Mouse (Mus musculus) cerebellum, adult 9-11 months (tissue): ENCODE measurements around the gene Lhx2.

ENCODE experiments used
- DNase-seq: peaks from one replicate; pipeline ENCODE4 v3.0.0; 2022

The Lhx2 gene

DNA sequence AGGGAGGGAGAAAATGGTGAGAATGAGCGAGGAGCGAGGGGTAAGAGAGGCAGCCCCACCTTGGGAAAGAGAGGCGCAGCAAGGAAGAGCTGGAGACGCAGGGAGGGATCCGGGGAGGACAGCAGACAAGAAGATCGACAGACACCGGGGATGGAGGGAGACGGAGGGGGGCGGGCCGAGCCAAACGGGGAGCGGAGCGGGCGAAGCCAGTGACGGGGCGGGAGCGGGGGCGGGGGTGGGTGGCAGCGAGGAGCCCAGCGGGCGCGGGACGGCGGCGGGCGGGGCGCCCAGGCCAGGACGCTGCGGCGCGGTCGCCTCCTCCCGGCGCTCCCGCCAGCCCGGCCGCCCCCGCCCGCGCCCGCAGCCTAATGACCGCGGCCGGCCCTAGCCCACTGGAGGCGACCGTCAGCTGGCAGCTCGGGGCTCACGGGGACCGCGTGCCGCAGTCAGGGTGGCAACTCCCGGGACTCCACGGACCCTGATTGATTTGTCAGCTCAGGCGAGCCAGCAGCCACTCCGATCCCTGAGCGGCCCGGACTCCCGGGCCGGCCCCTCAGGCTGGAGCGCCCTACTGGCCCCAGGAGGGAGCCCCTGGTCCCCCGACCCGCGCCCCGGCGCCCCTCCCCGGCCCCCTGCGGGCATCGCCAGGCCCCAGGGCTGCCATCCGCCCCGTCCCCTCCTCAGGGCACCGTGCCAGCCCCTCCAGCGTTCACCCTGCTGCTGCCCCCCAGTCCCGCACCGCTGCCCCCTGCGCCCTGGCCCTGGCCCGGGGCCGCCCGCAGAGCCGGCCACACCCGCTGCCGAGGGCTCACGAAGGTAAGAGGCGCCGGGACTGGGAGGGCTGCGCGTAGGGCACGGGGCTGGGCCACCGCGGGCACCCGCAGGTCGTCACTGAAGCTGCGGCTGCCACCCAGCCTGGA is at the start of gene Lhx2:
Gene Lhx2, plus strand, starts transcription at position 292 of the 920 bp plus-strand sequence.
- no peak for DNase-seq

DNA sequence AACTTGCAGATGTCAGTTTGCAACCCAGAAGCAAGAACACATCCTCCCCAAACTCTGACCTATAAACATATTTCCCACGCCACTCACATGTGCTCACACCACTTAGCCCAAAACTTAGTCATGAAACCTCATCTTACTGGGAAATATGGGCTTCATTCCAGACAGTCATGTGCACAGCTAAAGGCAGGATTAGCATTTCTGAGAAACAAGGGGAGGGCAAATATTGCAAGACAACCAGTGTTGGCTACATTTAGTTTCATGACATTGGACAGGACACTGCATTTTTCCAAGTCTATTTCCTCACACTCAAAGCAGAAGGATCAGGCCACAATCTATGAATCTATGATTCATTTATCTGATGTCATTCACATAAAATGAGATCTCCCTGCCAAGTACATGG is 47.6 kb upstream of the Lhx2 start:
- no peak for DNase-seq

DNA sequence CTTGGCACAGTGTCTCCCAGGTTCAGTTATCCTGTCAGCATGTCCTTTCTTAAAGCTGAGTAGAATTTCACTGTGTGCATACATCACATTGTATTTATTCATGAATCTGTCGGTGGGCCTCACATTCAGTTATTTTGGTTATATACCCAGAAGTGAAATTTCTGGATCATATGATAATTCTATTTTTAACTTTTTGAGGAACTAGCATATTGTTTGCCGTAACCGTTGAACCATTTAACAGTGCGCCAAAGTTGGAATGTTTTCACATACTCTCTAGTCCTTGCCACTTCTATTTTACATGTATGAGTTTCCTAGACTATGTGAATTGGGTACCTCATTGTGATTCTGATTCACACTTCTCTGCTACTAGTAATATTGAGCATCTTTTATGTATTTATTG is 43.1 kb upstream of the Lhx2 start:
- no peak for DNase-seq

DNA sequence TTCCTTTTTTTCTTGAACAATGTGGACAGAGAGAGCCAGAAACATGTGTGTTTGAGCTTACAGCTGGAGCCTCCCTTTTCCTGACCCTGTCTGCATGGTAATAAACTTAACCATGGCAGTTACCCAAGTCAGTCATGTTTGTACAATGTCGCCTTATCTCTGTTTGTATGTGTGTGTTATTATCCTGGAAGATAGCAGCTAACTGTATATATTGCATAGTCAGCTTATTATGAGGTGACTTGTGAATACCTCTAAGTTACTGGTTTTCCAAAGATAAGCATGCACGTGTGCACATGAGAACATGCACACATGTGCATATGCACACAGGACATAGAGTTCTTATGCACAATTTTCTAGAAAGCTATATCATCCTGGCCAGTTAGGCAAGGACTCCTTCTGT is 38.1 kb upstream of the Lhx2 start:
- DNase-seq, result no peak

DNA sequence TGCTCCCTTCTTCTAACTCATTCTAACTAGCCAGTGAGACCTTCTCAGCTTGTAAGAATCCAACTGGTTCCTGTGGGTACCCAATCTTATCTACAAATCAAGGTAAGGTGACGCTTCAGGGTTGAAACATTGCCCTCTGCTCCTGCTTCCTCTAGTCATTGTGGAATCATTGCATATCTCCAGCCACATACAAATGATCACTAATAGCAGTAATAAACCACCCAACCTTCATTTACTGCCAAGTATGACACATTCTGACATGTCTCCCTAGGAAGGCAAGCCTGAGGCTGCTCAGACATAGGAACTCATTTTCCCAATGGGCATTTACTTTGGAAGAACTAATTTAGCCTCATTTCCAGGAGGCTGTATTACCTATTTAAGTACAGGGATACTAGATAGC is 33.9 kb upstream of the Lhx2 start:
- DNase-seq, result no peak

DNA sequence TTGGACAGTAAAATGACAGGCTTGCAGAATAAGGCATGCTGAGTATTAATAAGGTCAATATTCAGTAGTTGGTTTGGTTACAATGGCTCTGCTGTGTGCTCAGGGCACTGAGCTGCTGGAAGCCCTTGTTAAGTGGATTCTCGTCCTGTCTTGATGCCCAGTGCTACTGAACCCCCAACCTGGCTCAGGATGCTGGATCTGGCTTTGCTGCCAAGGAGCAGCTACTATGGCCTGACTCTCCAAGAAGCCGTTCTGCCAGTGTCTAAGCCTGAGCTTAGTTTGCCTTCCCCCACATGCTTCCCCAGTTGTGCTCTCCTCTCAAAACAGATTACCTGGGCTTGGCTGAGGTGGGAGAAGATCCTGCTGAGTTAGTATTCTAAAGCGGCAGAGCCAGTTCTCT is 26.2 kb upstream of the Lhx2 start:
- no peak for DNase-seq

DNA sequence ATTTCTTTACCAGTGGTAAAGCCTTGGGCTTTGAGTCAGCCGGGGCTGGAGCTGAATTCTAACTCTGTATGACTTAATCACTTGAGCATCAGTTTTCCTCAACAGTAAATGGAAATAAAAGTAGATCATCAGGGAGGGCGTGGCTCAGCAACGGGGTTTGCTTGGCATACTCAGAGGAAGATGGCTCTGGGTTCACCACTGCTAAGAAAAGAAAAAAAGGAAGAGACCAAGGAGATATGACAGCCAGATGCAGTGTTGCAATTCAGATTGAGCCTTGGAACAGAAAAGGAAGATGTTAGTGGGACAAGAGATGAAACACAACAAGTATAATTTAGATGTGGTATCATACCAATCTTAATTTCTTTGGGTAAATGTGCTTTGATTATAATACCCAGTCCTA is 25.7 kb upstream of the Lhx2 start:
- no peak for DNase-seq

DNA sequence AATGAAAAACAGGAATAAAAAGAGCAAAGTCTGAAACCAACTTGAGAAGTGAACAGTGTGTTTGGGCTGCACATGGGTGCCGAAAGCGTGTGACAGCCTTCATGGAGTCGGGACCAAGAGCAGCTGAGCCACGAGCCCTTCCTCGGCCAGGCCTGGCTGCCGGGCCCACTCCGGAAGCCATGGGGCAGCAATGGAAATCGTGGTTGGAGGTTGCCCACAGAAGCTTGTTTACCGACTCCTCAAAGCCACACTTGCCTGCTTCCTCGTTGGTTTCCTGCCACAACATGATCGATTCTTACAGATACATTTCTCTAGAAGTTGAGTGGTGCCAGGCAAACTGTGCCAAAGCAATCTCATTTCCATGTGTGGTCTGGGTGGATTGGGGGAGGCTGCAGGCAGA is 20.0 kb upstream of the Lhx2 start:
- no peak for DNase-seq

DNA sequence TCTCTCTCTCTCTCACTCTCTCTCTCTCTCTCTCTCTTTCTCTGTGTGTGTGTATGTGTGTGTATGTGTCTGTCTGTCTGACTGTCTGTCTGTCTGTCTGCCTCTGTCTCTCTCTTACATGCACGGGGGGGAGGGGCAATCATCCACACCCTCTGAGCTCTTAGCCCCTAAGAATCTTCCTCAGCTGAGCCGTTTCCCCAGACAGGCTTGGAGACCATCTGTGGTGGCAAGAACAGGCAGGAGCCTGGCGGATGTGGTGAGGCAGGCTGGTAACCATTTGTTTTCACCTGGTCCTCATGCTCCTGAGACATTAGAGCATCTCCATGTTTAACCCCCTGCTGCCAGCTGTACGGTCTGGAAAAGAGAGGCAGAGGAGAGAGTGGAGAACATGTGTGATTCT is 18.2 kb upstream of the Lhx2 start:
- no peak for DNase-seq

DNA sequence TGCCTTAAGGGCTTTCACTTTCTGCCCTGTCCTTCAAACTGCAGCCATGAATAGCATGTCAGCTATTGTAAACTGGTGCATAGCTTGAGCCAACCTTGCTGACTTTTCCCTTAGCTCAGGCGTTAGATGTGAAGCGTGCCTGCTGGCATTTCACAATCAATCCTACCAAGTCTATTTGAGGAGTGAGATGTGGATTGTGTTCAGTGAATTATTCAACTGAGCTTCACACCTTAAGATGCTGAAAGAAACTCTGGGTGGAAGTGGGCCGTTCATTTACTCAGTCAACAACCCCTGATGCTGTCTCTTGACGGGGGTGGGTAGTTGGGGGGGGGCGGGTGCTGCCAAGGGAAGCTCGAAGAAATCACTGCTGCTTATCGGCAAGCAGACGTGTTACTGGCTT is 15.7 kb upstream of the Lhx2 start:
- no peak for DNase-seq

DNA sequence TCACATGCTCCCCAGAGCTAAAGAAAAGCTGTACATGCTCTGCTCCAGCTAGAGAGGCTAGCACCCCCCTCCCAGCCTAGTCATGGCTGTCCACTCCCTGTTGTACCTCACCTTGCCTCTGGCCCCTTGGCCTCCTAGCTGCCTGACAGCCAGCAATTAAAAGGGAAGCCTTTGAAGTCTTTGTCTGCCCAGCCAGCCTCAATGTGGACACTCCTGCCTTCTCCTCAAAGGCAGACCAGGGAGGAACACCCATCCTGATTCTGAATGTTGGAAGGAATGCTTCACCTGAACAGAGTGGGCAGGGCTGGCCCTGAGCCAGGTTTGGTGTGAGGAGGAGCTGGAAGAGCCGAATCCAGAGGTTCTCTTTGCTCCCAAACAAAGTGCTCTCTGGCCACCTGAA is 12.4 kb upstream of the Lhx2 start:
- DNase-seq, result no peak

DNA sequence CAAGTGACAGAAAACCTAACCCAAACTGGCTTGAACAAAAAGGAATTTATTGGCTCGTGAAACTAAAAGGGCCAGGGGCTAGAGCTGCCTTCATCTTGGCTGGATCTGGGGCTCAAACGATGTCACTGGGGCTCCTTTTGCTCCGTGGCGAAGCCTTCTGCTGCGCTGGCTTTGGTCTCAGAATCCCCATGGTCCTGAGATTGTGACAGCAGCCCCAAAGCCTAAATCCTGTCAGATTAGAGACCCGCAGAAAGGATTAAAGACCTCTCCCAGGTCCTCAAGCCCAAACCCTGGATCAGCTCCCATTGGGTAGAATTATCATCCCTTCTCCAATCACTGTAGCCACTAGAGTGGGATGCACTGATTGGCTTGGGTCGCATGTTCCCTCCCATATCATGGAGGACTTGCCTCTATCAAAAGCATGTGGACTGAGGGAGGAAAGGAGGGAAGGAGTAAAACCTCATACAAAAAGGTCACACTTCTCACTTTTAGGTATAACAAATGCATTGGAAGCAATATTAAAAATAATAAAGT is 5.4 kb upstream of the Lhx2 start:
- no peak for DNase-seq

DNA sequence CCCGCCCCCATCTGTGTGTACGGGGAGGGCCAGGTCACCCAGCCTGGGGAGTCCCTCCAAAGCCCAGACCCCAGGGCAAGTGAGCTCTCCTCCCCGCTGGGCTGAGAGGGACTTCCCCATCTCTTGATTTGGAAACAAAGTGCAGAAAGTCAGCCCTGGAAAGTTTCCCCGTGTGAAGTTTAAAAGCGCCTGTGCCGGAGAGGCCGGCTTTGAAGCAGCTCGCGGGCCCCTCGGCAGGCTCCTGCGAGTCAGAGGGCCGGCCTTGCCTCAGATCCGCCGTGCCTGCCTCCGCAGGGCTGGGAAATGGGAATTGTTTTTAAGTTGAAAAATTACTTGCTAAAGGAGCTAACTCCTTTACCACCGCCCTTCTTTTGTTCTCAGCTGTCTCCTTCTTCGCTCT is 2.5 kb upstream of the Lhx2 start:
- DNase-seq, result no peak

DNA sequence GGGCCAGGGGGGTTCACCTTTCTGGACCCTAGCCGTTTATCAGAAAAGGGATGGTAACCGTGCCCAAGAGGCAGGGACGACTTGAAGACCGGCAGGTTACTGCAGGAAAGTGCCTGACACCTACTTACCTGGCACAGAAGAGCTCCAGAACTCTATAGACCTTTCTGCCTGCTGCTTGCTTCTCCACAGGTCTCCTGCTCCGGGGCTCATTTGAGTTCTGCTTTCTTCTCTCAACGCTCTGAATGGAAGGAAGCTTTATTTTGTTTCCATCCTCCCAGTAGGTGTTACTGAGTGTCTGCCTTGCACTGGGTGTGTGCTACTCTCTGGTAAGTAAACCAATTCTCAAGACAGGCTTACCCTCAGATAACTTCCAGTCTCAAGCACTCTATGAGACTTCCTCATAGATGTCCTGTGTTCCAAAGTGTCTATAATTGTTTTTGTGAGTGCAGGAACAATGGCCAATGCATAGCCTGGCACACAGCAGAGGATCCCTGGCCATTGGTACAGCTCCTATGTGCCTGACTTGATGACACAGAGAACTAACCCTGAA is 1.9 kb upstream of the Lhx2 start:
- DNase-seq, result no peak

DNA sequence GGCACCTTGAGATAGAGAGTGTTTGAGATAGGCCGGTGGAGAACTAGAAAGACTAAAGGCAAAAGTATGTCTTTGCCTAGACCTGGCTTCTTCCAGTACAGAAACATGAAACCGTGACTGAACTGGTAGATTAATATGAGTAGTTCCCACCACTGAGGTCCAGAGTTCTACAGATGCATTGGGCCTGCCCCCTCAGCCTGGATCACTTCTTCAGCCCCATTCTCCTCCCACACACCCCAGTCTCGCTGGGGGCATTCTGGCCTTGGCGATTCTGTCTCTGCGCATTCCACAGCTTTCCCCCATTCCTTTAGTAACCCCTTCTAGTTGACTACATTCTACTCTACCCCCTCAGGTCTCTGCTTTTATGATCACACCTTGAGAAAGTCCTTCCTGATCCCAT is 1.4 kb upstream of the Lhx2 start:
- no peak for DNase-seq

DNA sequence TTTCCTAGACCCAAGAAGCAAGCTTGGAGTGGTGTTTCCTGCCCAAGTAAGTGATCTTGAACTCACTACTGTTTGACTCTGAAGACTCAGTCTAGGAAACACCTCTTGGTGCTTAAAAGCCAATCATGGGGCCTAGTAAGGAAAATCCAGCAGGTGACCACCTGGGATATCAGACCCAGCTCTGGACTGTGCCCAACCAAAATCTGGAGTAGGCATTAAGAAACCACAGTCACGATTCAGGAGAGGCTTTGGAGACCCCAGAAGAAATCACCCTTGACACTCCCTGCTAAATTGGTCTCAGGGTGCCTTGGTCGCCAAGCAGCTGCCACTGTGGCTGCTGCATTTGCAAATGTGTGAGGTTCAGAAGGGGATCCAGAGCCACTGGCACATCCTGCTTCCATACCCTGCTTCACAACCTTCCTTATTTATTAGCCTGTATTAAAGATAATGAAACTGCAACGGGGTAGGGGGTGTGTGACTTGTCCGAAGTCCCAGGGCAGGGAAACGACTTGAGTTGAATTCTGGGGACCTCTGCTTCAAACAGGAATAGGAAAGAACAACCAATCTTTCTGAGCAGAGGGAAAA is 641 bp upstream of the Lhx2 start:
- DNase-seq, result no peak

DNA sequence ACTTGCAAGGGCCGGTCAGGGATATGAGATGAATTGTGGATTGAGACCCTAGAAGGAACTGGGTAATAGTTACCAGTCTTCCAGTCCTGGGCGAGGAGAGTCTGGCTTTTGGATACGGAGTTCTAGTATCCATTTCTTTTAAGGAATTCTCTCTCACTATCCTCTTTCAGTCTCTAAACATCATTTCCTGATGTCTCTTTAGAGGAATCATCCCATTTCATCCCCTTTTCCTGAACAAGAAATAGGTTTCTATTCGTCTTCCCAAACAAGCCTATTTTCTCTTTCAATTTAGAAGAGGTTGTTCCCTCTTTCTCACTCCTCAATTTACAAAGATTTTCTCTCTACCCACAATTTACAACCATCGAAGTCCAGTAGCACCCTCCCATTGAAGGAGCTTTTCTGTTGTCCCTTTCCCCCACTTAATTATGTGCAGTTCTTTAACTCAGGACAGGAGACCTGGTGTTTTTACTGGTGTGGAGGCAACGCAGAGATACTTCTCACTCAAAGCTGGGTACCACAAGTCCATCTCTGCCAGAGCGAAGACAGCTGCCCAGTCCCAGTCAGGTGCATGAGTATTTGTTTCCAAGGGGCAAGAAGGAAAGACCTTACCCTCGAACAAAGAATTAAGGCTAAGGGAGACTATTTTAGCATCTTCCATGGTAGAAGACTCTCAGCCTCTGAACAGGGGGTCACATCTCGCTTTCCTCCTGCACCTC is 987 bp downstream of the Lhx2 start:
- DNase-seq, result no peak

DNA sequence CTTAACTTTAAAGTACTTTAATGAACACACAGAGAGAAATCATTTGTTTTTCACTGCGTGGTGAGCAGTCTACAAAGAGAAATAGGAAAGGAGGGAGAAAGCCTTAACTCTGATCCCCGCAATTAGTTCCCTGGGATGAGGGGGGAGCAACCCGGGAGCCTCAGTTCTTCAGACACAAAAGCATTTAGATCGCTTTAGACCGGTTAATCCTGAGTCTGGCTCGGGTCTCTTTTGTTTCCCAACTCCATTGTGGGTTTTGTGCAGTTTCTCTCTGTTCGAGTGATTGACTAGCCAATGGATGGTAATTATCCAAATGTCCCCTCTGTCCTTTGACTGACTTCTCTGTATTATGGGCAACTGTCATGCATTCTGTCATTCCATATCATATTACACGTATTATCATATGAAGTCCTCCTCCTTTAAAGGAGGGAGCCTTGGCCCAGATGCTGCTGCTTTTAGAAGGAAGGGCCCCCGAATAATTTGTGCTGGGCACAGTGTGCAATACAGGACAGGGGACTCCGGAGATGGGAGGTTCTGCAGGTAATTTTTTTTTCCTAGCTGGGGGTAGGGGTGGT is 1.6 kb downstream of the Lhx2 start:
- no peak for DNase-seq

DNA sequence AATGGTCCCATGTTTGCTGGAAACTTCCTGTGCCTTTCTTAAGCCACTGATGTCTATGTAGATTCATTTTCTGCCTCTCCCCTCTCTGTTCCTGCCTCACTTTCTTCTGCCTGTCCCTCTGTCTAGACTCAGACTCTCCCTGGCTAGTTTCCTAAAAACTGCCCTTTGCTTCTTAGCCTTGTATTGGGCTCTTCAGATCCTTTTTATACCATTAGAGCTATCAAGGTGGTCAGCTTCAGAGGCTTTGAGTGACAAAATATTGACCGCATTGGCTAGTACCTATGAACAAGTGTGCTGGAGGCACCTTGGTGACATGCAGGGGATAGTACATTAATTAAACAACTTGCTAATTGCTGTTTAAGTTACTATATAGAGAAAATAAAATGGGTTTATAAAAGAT is 4.5 kb downstream of the Lhx2 start:
- no peak for DNase-seq

DNA sequence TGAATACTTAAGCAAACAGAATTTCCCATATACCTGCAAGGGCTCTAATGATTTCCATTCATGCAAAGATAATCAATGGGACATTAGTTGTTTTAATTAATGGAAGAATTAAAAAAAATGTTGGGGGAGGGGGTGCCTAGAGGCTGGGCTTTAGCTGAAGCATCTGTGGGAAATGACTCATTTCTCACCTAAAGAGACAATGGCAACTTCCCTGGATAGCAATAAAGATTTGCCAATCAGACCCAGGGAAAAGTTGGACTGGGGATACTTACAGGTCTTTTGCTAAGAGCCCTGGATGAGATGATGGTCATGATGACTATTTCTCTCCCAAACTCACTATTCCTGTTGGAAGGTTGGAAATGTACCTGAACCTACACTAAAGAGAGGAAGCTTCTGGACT is 5.6 kb downstream of the Lhx2 start:
- no peak for DNase-seq

DNA sequence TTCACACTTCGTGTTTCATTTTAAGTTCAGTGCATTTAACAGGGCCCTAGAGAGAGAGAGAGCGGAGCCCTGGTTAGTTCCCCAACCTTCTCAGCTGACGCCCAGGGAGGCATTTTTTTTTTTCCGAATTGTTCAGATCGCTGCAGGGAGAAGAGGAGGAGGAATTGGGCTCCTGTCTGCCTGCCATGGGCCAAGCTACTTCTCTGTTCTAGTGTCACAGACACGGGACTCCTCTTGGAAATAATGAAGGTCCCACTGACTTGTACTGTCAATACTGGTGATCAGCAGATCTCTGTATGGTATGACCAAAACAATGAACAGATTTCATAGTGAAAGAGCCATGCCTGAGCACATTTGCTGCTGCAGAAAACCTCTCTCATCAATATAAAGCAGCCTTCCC is 7.3 kb downstream of the Lhx2 start:
- no peak for DNase-seq

DNA sequence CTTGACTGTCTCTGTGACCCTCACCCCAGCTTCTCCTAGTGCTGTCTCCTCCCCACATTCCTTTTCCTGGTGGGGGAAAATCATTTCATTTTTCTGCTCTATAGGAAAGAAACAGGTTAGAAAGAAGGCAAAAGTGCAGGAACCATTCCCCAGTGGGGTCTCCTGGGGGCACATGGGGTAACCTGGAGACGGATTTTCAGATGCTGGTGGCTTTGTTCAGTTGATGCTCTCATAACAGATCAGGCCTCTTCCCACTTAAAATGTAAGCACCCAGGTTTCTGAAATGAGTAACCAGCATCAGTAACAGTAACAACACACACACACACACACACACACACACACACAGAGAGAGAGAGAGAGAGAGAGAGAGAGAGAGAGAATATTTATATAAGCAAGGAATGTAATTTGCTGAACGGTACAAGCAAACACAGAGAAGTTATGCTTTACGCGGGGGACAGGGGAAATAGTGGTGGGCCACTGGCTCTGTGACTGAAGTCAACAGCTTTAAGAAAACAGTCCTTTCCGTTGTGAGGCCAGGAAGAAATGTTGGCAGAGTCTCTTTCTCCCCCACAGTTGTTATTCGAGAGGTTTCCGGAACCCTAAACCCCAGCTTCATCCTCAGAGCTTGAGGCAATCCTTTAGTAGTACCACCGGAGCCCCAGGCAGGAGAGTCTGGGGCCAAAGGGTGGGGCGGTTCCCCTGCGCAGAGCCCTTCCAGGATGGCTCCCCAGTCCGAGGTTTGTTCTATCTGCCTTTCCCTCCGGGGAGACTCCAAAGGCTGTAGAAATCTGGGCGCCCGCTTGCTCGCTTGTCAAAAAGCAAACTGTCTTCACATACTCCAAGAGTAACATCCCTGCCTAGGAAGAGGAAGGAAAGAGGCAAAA is 8.0 kb downstream of the Lhx2 start:
- no peak for DNase-seq
